8 mouse cellular contexts compared by ENCODE assay signal in the genomic region with DNA sequence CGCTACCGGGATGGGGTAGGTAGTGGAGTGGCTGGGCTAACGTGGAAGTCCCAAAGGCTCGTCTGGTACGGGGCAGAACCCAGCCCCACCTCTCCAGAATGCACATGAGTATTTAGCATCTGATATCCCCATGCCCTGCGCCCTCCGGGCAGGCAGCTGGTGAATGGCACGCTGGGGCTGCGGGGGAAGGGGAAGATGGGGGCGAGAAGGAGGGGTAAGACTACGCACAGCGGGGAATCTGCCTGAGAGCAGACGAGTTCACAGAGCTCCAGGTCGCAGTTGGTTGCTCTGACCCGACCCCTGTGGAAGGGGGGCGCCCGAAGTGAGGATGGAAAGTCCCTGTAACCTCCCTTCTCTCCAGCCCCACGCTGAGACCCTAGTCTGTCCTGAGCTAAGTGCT. TPM values are rescaled to one million over a fixed set of nuclear protein-coding genes. Genes with fewer than 3 reads are reported as not detected.
A peak's percentile ranks its signal among the peaks of the same experiment; 100 is the strongest.
DNase-seq lines count a peak whose midpoint lies in the region; ATAC-seq and TF ChIP-seq lines count a peak whose summit lies in the region.

No protein-coding gene starts in this region.

- no peak overlapping the region for H3K9ac ChIP-seq in heart, embryonic 11.5 days (ENCODE audit: low read depth, low read length)

- peaks cover 40% of the 10 kb centered on the region for H3K27me3 ChIP-seq in heart, embryonic 11.5 days (ENCODE audit: control insufficient read depth, insufficient read depth, low read length)

- no peak for TF ChIP-seq CTCF in brain, embryonic 14.5 days (IDR thresholded peaks at IDR 0.05; ENCODE audit: borderline replicate concordance, extremely low read depth, insufficient read depth, insufficient read length)

- peak overlapping the region; percentile 58 for H3K4me2 ChIP-seq in heart, embryonic 11.5 days

- no peaks in the 10 kb centered on the region for H3K9me3 ChIP-seq in heart, embryonic 11.5 days (replicated peaks; ENCODE audit: control insufficient read depth, low read length)

- H3K4me3 ChIP-seq in heart, embryonic 11.5 days (ENCODE audit: low read depth, low read length), result peak overlapping the region; percentile 21

- H3K36me3 ChIP-seq in heart, embryonic 11.5 days (ENCODE audit: control insufficient read depth, insufficient read depth, low read length), result no peaks in the 10 kb centered on the region

- no peak for DNase-seq in heart, adult 8-10 months (ENCODE audit: low spot score)
- DNase-seq in brain, embryonic 14.5 days (ENCODE audit: low read depth), result peak; percentile 24
- DNase-seq in induced T-regulatory cell, adult 2 months (ENCODE audit: low read depth), result peak; percentile 39
- peak; percentile 40 for DNase-seq in neural tube, embryonic 10.5 days (ENCODE audit: extremely low spot score, low spot score)
- no peak for DNase-seq in right cerebral cortex, adult 2 months (ENCODE audit: low spot score in 2 of 2)
- DNase-seq in layer of hippocampus, adult 11-12 months (ENCODE audit: low spot score), result no peak
- no peak for DNase-seq in urinary bladder, postnatal 36 days (ENCODE audit: low spot score in 2 of 2)

- no peak for TF ChIP-seq POLR2A in brain, embryonic 14.5 days (IDR thresholded peaks at IDR 0.05; ENCODE audit: borderline replicate concordance, extremely low read depth, insufficient read depth, insufficient read length, poor library complexity, severe bottlenecking)

- whole genome bisulfite sequencing in heart, embryonic 11.5 days (ENCODE audit: insufficient replicate concordance), result under 1% methylated on average over 18 of the region's 18 CpGs

- H3K4me1 ChIP-seq in heart, embryonic 11.5 days (ENCODE audit: control insufficient read depth, insufficient read depth, low read length), result 0 out of 2 replicates have a peak, but pooled peaks cover 5% of the 10 kb centered on the region

- no peak for ATAC-seq in heart, embryonic 11.5 days (replicated peaks; ENCODE audit: insufficient number of reproducible peaks, low FRiP score, low TSS enrichment)

- H3K27ac ChIP-seq in heart, embryonic 11.5 days (ENCODE audit: low read depth, low read length), result no peak overlapping the region

RNA-seq across cellular contexts. Expression of gene Cd72, which starts 1.0 kb away (rescaled TPM):
- 1.8 and 3.3 TPM in 2 replicates for polyA plus RNA-seq in heart, embryonic 11.5 days (2014; fragmentation: Nextera tagmentation; extraction: Ambion mirVana)
- total RNA-seq in heart, adult 8-10 months (2022), result 1 to 10 TPM in 1 of 4 experiments, under 1 TPM in 3; 0.24 to 1.1 (median 0.69) TPM
- 0.14 TPM in 1 of 2 replicates, not detected in the other for polyA plus RNA-seq in brain, embryonic 14.5 days (2012; rRNA removed)

RNA-seq across cellular contexts. Expression of gene Tesk1, which starts 11.7 kb away (rescaled TPM):
- polyA plus RNA-seq in heart, embryonic 11.5 days (2014; fragmentation: Nextera tagmentation; extraction: Ambion mirVana), result 5.0 and 6.1 TPM in 2 replicates
- total RNA-seq in heart, adult 8-10 months (2022), result 10 to 100 TPM; 31.3 to 38.2 (median 35.2) TPM
- polyA plus RNA-seq in brain, embryonic 14.5 days (2012; rRNA removed), result 89.1 and 109 TPM in 2 replicates

RNA-seq across cellular contexts. Expression of gene Fam166b, which starts 24.5 kb away (rescaled TPM):
- polyA plus RNA-seq in heart, embryonic 11.5 days (2014; fragmentation: Nextera tagmentation; extraction: Ambion mirVana), result 0.23 TPM in 1 of 2 replicates, not detected in the other
- total RNA-seq in heart, adult 8-10 months (2022), result not detected
- polyA plus RNA-seq in brain, embryonic 14.5 days (2012; rRNA removed), result 1.1 and 1.7 TPM in 2 replicates

RNA-seq across cellular contexts. Expression of gene Sit1, which starts 30.1 kb away (rescaled TPM):
- not detected in 2 replicates for polyA plus RNA-seq in heart, embryonic 11.5 days (2014; fragmentation: Nextera tagmentation; extraction: Ambion mirVana)
- total RNA-seq in heart, adult 8-10 months (2022), result not detected
- not detected in 2 replicates for polyA plus RNA-seq in brain, embryonic 14.5 days (2012; rRNA removed)

RNA-seq across cellular contexts. Expression of gene Ccdc107, which starts 39.3 kb away (rescaled TPM):
- 73.6 and 75.8 TPM in 2 replicates for polyA plus RNA-seq in heart, embryonic 11.5 days (2014; fragmentation: Nextera tagmentation; extraction: Ambion mirVana)
- 10 to 100 TPM; 28.7 to 39.4 (median 32.4) TPM for total RNA-seq in heart, adult 8-10 months (2022)
- 100.0 and 137 TPM in 2 replicates for polyA plus RNA-seq in brain, embryonic 14.5 days (2012; rRNA removed)

Comparison
In these comparisons a context has a peak if more than half of its experiments do, and no peak if none do; other contexts are left out.
1. DNase-seq: peak in brain, embryonic 14.5 days (single experiment), induced T-regulatory cell, adult 2 months (single experiment) and neural tube, embryonic 10.5 days (single experiment); none in heart, adult 8-10 months (single experiment), right cerebral cortex, adult 2 months (0 of 2), layer of hippocampus, adult 11-12 months (single experiment) and urinary bladder, postnatal 36 days (0 of 2).
2. RNA of gene Tesk1, which starts 11.7 kb away (polyA plus RNA-seq): 89.1 to 109 TPM in brain, embryonic 14.5 days; 5.0 to 6.1 TPM in heart, embryonic 11.5 days; every median in the first group is over 10 times any median in the second.